Mouse (Mus musculus) kidney, adult 2 months (tissue): ENCODE measurements around the gene Sart1.

Experiments
- CTCF ChIP-seq: fragments of 200-500 bp; conservative IDR thresholded peaks from 2 replicates; pipeline ENCODE4 v1.5.1; 2011; ENCODE audit warnings: low read depth, mild to moderate bottlenecking, control low read depth, low read length, moderate library complexity, mixed read lengths; ENCODE audit not compliant: insufficient read depth, insufficient read length
- POLR2A ChIP-seq: fragments of 200-500 bp; IDR thresholded peaks from one replicate; pipeline ENCODE4 v1.6.1; 2011; ENCODE audit warnings: low read depth, low read length, control low read depth

- TF ChIP-seq CTCF (no peak), POLR2A (no peak)
Observed at GRCm38 (mm10) chr19:5422895-5423443, 34.5 kb upstream of the Sart1 start.
